Mouse (Mus musculus) myocyte (in vitro differentiated cells): ENCODE data around the gene Ipmk. TPM values are rescaled to one million over a fixed set of nuclear protein-coding genes. Genes with fewer than 3 reads are reported as not detected.
"Not testable (repeated sequence)": the region's sequence is repeated elsewhere in the genome, so short reads cannot be mapped to it uniquely, and the experiment has no call there.

Source experiments
- H3K27me3 ChIP-seq: one replicate; pipeline ENCODE4 v1.6.1; 2011; ENCODE audit not compliant: control insufficient read depth, insufficient read depth, insufficient read length
- H3K36me3 ChIP-seq: one replicate; pipeline ENCODE4 v1.6.1; 2011; ENCODE audit not compliant: control insufficient read depth, insufficient read depth
- H3K4me2 ChIP-seq: one replicate; pipeline ENCODE4 v1.6.1; 2011; ENCODE audit warnings: low read depth, control low read depth
- H3K4me3 ChIP-seq: one replicate; pipeline ENCODE4 v1.5.1; 2011; ENCODE audit warnings: mild to moderate bottlenecking, control low read depth, moderate library complexity
- H3K79me2 ChIP-seq: one replicate; pipeline ENCODE4 v1.6.1; 2011; ENCODE audit not compliant: control insufficient read depth, insufficient read depth
- H3ac ChIP-seq: one replicate; pipeline ENCODE4 v1.6.1; 2011; ENCODE audit not compliant: control insufficient read depth, insufficient read length
- CEBPB ChIP-seq: IDR thresholded peaks from 2 replicates; pipeline ENCODE4 v1.6.1; 2011; ENCODE audit warnings: mild to moderate bottlenecking, moderate library complexity; ENCODE audit not compliant: poor library complexity, insufficient read depth, severe bottlenecking
- E2F4 ChIP-seq: IDR thresholded peaks from one replicate; pipeline ENCODE4 v1.6.1; 2011; ENCODE audit warnings: mild to moderate bottlenecking, control low read depth, moderate library complexity; ENCODE audit not compliant: insufficient read depth
- MAX ChIP-seq: IDR thresholded peaks from one replicate; pipeline ENCODE4 v1.6.1; 2011; ENCODE audit warnings: low read depth, mild to moderate bottlenecking, control low read depth
- MYOD1 ChIP-seq, 3 experiments: IDR thresholded peaks; one replicate each; pipeline ENCODE4 v1.6.1; 2011; ENCODE audit warnings: control low read depth in 2 of 3, low read depth in 2 of 3, mild to moderate bottlenecking in 2 of 3, moderate library complexity in 1 of 3; ENCODE audit not compliant: insufficient read length in 2 of 3, control insufficient read depth in 1 of 3
- MYOG ChIP-seq, 3 experiments: IDR thresholded peaks; one replicate each; pipeline ENCODE4 v1.6.1; 2011; ENCODE audit warnings: control low read depth in 2 of 3, low read depth in 2 of 3, mild to moderate bottlenecking in 2 of 3; ENCODE audit not compliant: insufficient read length in 2 of 3, control insufficient read depth in 1 of 3, insufficient read depth in 1 of 3
- POLR2A ChIP-seq: IDR thresholded peaks from one replicate; pipeline ENCODE4 v1.6.1; 2011; ENCODE audit warnings: low read depth, mild to moderate bottlenecking, control low read depth, moderate library complexity; ENCODE audit not compliant: insufficient read length
- POLR2AphosphoS2 ChIP-seq: IDR thresholded peaks from one replicate; pipeline ENCODE4 v1.6.1; 2011; ENCODE audit warnings: low read depth, control low read depth; ENCODE audit not compliant: insufficient read length
- REST ChIP-seq: IDR thresholded peaks from one replicate; pipeline ENCODE4 v1.6.1; 2011; ENCODE audit warnings: mild to moderate bottlenecking, control low read depth, moderate library complexity; ENCODE audit not compliant: insufficient read depth, insufficient read length
- SRF ChIP-seq: IDR thresholded peaks from one replicate; pipeline ENCODE4 v1.6.1; 2011; ENCODE audit warnings: low read depth; ENCODE audit not compliant: control insufficient read depth, insufficient read length
- TCF12 ChIP-seq: IDR thresholded peaks from one replicate; pipeline ENCODE4 v1.6.1; 2011; ENCODE audit warnings: mild to moderate bottlenecking, control low read depth; ENCODE audit not compliant: poor library complexity, insufficient read depth, severe bottlenecking
- TCF3 ChIP-seq: IDR thresholded peaks from one replicate; pipeline ENCODE4 v1.6.1; 2011; ENCODE audit warnings: low read depth, control low read depth; ENCODE audit not compliant: insufficient read length
- USF1 ChIP-seq: IDR thresholded peaks from one replicate; pipeline ENCODE4 v1.6.1; 2011; ENCODE audit warnings: low read depth, mild to moderate bottlenecking, control low read depth, moderate library complexity
- polyA plus RNA-seq: library from polyadenylated mRNA; unstranded; fragments of >200 nt; fragmentation: generic; extraction: Trizol; gene quantifications from one replicate; pipeline ENCODE4 v1.2.1, GENCODE M21; 2012; ENCODE audit warnings: missing spikeins

Ipmk gene
- polyA plus RNA-seq, 1 experiment, result 7.4 TPM

DNA sequence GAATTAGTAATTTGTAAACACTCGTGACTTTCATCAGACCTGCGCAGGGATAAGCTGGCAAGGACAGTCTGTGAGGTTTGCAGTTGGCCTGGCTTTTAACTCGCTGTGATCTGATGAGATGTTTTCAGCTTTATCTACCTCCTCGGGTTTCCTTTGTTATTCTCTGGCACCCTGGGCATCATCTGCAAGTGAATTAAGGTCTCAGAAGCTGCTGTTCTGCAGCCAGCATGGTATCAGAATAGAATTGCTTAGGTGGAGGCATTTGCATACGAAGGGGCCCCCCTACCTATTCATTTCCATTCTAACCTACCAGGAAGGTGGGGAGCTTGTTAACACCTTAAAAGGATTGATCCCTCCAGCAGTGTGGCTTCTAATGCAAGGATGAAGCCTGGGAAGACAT, 100.7 kb downstream of the Ipmk start:
- Histone ChIP-seq H3K36me3 (no peaks in the 10 kb centered on the region), H3ac (no peak overlapping the region), H3K27me3 (no peaks in the 10 kb centered on the region), H3K4me3 (no peak overlapping the region), H3K79me2 (no peaks in the 10 kb centered on the region), H3K4me2 (no peak overlapping the region)
- TF ChIP-seq SRF (no peak), USF1 (no peak), MAX (no peak), E2F4 (no peak), POLR2A (no peak)

DNA sequence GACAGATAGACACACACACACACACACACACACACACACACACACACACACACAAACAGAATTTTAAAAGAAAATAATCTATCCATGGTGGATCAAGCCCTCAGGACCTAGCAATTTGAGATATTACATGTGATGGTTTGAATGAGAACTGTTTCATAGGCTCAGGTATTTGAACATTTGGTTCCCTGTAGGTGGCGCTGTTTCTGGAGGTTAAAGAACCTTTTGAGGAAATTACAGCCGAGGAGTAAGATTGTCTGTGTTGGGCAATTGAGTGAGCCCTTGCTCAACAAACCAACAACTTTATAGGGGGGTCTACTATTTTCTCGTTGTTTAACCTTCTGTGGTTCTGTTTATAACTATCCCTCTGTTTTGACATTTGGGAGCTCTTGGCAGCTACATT, 107.8 kb downstream of the Ipmk start:
- Histone ChIP-seq H3K4me2 (no peak overlapping the region), H3ac (no peak overlapping the region), H3K79me2 (no peaks in the 10 kb centered on the region), H3K27me3 (no peaks in the 10 kb centered on the region), H3K36me3 (no peaks in the 10 kb centered on the region), H3K4me3 (no peak overlapping the region)
- no peak for TF ChIP-seq TCF3
- TF ChIP-seq POLR2AphosphoS2, result no peak
- TF ChIP-seq MAX, result no peak
- TF ChIP-seq CEBPB, result no peak
- no peak for TF ChIP-seq MYOG (IDR thresholded peaks at IDR 0.05; ENCODE audit: control insufficient read depth in 1 of 3, insufficient read depth in 1 of 3, insufficient read length in 2 of 3, low read depth in 2 of 3)
- TF ChIP-seq USF1, result no peak
- TF ChIP-seq MYOD1 (IDR thresholded peaks at IDR 0.05; ENCODE audit: control insufficient read depth in 1 of 3, insufficient read length in 2 of 3, low read depth in 2 of 3), result no peak
- TF ChIP-seq SRF, result no peak
- TF ChIP-seq REST, result no peak
- no peak for TF ChIP-seq TCF12
- TF ChIP-seq POLR2A, result no peak
- no peak for TF ChIP-seq E2F4

DNA sequence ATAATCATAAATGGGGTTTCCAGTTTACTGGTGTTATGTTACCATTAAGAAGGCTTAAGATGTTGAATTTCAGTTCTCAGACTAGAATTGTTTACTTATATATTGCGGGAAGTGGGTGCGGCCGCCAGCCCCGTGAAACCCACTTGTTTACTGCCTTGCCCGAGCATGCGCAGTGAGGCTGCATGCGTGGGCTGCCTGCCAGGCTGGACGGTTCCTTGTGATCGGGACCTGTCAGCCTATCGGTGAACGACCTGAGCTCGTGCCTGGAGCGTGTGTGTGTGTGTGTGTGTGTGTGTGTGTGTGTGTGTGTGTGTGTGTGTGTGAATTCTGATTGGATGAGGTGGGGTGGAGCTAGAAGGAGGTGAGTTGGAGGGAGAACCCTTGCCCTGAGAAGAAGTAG, 114.8 kb downstream of the Ipmk start:
- not testable (repeated sequence) for H3K79me2 ChIP-seq, H3ac ChIP-seq, H3K4me3 ChIP-seq, H3K4me2 ChIP-seq, H3K36me3 ChIP-seq, H3K27me3 ChIP-seq

DNA sequence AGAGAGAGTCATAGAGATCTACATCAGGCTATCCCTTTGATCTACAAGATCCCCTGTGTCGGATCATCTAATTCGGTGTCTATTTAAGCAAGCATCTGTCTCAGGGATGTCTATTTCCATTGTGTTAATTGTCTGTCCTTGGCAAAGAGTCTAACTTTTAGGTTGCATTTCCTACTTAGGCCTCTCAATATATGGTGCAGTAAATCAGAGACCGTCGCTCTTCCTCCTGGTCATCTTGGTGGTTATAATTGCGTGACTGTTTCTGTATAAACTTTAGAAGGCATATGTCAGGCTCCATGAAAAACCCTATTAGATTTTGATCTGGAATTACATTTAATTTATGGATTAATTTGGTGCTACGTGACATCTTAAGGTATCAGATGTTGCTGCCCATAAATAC, 116.9 kb downstream of the Ipmk start:
- Histone ChIP-seq H3K79me2 (no peaks in the 10 kb centered on the region), H3ac (no peak overlapping the region), H3K36me3 (no peaks in the 10 kb centered on the region), H3K4me2 (no peak overlapping the region), H3K4me3 (no peak overlapping the region), H3K27me3 (no peaks in the 10 kb centered on the region)
- no peak for TF ChIP-seq USF1
- no peak for TF ChIP-seq CEBPB
- TF ChIP-seq TCF3, result no peak
- no peak for TF ChIP-seq POLR2A
- TF ChIP-seq E2F4, result no peak
- no peak for TF ChIP-seq MYOG (IDR thresholded peaks at IDR 0.05; ENCODE audit: control insufficient read depth in 1 of 3, insufficient read depth in 1 of 3, insufficient read length in 2 of 3, low read depth in 2 of 3)
- no peak for TF ChIP-seq REST
- TF ChIP-seq POLR2AphosphoS2, result no peak
- TF ChIP-seq TCF12, result no peak

DNA sequence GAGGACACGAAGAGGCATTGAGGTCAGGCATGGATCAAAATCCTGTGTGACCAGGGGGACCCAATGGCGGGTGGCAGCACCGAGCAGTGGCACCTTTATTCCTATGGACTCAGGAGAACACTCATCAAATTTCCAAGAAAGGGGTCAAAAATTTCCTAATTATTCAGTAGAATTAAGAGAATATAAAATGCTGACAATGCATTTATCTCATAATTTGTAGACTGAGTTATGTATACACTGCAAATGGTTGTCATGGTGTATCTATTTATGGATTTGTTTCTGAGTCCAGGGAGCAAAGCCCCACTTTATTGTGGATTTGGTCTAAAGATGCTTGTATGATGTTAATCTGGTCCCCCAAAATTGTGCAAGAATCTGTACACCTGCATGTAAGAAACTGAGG, 120.8 kb downstream of the Ipmk start:
- TF ChIP-seq TCF12, result no peak
- no peak for TF ChIP-seq POLR2AphosphoS2
- TF ChIP-seq MAX, result no peak
- TF ChIP-seq REST, result no peak
- TF ChIP-seq MYOG (IDR thresholded peaks at IDR 0.05; ENCODE audit: control insufficient read depth in 1 of 3, insufficient read depth in 1 of 3, insufficient read length in 2 of 3, low read depth in 2 of 3), result no peak
- no peak for TF ChIP-seq MYOD1 (IDR thresholded peaks at IDR 0.05; ENCODE audit: control insufficient read depth in 1 of 3, insufficient read length in 2 of 3, low read depth in 2 of 3)
- TF ChIP-seq E2F4, result no peak
- no peak for TF ChIP-seq USF1
- TF ChIP-seq POLR2A, result no peak
- no peak for TF ChIP-seq TCF3
- TF ChIP-seq SRF, result no peak
- TF ChIP-seq CEBPB, result no peak
- no peaks in the 10 kb centered on the region for H3K79me2 ChIP-seq
- H3ac ChIP-seq, result no peak overlapping the region
- no peak overlapping the region for H3K4me3 ChIP-seq
- H3K4me2 ChIP-seq, result no peak overlapping the region
- H3K27me3 ChIP-seq, result peaks cover 5% of the 10 kb centered on the region
- no peaks in the 10 kb centered on the region for H3K36me3 ChIP-seq

DNA sequence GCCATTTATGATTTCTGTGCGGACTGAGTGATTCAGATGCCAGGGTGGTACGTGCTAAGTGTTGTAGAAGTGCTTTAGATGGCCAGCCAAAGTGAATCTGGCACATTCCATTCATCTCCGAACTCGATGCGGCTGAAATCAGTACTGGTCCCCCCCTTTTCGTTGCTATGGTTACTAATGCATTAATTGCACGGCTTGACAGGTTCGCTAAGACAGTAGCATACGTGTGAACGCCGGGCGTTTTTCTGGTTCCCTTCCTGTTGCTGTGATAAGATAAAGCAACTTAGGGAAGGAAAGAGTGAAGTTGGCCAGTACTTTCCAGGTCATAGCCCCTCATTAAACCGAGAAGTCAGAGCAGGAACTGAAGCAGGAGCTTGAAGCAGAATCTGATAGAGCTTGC, 122.2 kb downstream of the Ipmk start:
- no peak overlapping the region for H3K4me2 ChIP-seq
- no peak overlapping the region for H3ac ChIP-seq
- no peaks in the 10 kb centered on the region for H3K36me3 ChIP-seq
- peaks cover 5% of the 10 kb centered on the region for H3K27me3 ChIP-seq
- TF ChIP-seq TCF12, result no peak
- no peak for TF ChIP-seq POLR2AphosphoS2
- no peak for TF ChIP-seq USF1
- TF ChIP-seq REST, result no peak
- TF ChIP-seq POLR2A, result no peak
- TF ChIP-seq SRF, result no peak
- no peak for TF ChIP-seq TCF3
- TF ChIP-seq CEBPB, result no peak
- no peak for TF ChIP-seq E2F4
- no peak for TF ChIP-seq MYOD1 (IDR thresholded peaks at IDR 0.05; ENCODE audit: control insufficient read depth in 1 of 3, insufficient read length in 2 of 3, low read depth in 2 of 3)
- TF ChIP-seq MAX, result no peak
- TF ChIP-seq MYOG (IDR thresholded peaks at IDR 0.05; ENCODE audit: control insufficient read depth in 1 of 3, insufficient read depth in 1 of 3, insufficient read length in 2 of 3, low read depth in 2 of 3), result no peak
- H3K79me2 ChIP-seq, result no peaks in the 10 kb centered on the region
- H3K4me3 ChIP-seq, result no peak overlapping the region
